Mouse (Mus musculus) ovary, adult 10 weeks (tissue): ENCODE data around the gene Larp7. TPM values are rescaled to one million over a fixed set of nuclear protein-coding genes. Genes with fewer than 3 reads are reported as not detected.

Experiments
- polyA plus RNA-seq: library from polyadenylated mRNA; stranded (reverse); fragments of 350-450 nt; fragmentation: Illumina TruSeq; extraction: RNeasy Lipid Tissue Mini Kit (QIAGEN cat#74804); gene quantifications from one replicate; pipeline ENCODE4 v1.2.3, GENCODE M21; 2014

Gene Larp7
- 108 TPM for polyA plus RNA-seq

DNA sequence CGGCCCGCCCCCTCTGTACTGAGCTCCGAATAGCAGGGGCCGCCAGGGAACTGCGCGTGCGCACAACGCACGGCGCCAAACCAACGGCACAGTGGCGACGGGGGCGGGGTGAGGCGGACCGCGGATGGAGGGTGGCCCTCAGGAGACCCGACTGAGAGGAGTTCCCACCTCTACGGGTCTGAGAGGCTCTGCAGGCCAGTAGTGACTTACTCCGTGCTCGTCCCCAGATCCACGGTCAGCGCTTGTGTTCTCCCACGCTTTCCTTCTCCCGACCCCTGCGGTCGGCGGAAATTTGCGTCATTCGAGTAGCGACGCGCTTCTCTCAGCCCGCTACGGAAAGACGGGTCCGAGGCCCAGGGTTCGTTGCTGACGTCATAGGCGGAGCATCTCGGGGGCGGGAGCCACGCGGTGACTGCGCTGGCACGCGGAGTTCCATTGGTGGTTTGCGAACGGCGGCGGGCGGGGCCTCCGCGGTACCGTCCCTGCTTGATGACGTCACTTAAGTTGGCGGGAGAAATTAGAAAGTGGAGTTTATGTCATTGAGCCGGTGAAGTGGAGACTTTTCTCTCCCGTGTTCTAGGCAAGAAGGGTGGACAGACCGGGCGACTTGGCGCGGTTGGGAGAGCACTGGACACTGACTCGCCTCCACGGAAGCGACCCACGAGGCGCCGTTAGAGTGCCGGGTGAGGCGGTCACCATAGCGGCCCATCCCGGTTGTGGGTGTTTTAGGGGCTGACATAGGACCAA is at the start of gene Larp7, which contains the start of gene Zgrf1:
Larp7 (minus strand) TSS at position 377 of the 747 bp plus-strand sequence.
Zgrf1 (plus strand) TSS at position 517 of the 747 bp plus-strand sequence.

DNA sequence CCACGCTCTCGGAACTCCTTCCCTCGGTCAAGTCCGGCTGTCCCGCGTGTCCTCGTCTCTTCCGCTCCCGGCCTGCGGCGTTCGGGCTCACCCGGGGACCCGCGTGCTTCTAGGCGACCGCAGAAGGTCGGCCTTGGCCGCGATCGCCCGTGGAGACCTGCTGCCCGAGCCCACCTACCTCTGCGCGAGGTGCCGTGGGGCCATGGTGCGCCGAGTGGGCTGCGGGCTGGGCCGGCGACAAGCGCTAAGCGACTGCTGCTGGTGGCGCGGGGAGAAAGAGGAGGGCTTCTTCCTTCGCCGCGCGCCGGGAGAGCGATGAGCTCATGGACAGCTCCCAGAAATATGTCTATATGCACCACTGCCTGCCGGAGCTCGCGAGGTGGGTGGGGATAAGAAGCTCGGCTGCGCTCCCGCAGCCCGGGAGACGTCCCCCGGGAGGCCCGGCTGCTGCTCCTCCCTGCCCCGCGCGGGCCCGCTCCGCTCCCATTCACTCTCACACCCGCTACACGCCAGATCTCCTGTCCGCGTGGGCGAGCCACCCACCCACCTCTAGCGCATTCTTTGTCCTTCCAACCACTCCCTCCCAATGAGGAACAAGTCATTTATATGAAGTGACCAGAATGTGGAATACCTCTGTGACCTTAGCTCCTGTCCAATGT is 54.3 kb downstream of the Larp7 start, which contains the start of gene Ank2:
Ank2 (minus strand) TSS at position 609 of the 659 bp plus-strand sequence.

Other genes with a start within 250 kb of the Larp7 start
- gene Ank2, start 54.0 kb downstream of the Larp7 start, polyA plus RNA-seq, result 65.5 TPM
- gene Zgrf1, start 140 bp upstream of the Larp7 start, polyA plus RNA-seq, result 6.6 TPM
- gene Neurog2, start 79.8 kb upstream of the Larp7 start, polyA plus RNA-seq, result not detected
- 4.5 TPM for gene Alpk1, start 227.2 kb upstream of the Larp7 start, polyA plus RNA-seq
- 25.9 TPM for gene Tifa, start 236.5 kb upstream of the Larp7 start, polyA plus RNA-seq